In genomic region chr12:84698319-84699081, GRCm38 (mm10) we compare ENCODE assay signal across 7 mouse cellular contexts. TPM values are rescaled to one million over a fixed set of nuclear protein-coding genes. Genes with fewer than 3 reads are reported as not detected.
DNase-seq lines count a peak whose midpoint lies in the region; ATAC-seq and TF ChIP-seq lines count a peak whose summit lies in the region.

Syndig1l (minus strand) TSS chr12:84698831.

- H3K9me3 ChIP-seq in intestine, embryonic 16.5 days (ENCODE audit: control insufficient read depth, low read length): no peaks in the 10 kb centered on the region
- no peaks in the 10 kb centered on the region for H3K9me3 ChIP-seq in limb, embryonic 15.5 days
- H3K9me3 ChIP-seq in midbrain, embryonic 15.5 days: no peaks in the 10 kb centered on the region

- WGBS in intestine, embryonic 16.5 days: under 1% methylated on average over 75 of the region's 79 CpGs
- under 1% methylated on average over 66 of the region's 79 CpGs for WGBS in limb, embryonic 15.5 days
- WGBS in midbrain, embryonic 15.5 days: 2% methylated on average over 52 of the region's 79 CpGs

- H3K27ac ChIP-seq in cortical plate, adult 2 months (ENCODE audit: insufficient read depth, low read length): no peak within 1 kb of the TSS
- no peak within 1 kb of the TSS for H3K27ac ChIP-seq in intestine, embryonic 16.5 days (ENCODE audit: low read length)
- no peak within 1 kb of the TSS for H3K27ac ChIP-seq in limb, embryonic 15.5 days
- peak within 1 kb of the TSS; percentile 57; the same call in 1 of the 2 replicates for H3K27ac ChIP-seq in midbrain, embryonic 15.5 days

- peak; percentile 88 for ATAC-seq in intestine, embryonic 16.5 days
- peak; percentile 71 for ATAC-seq in limb, embryonic 15.5 days (ENCODE audit: insufficient number of reproducible peaks, low FRiP score, low TSS enrichment, low read depth)
- peak; percentile 78 for ATAC-seq in midbrain, embryonic 15.5 days (replicated peaks)

- H3K9ac ChIP-seq in intestine, embryonic 16.5 days (ENCODE audit: low read depth, low read length): no peak within 1 kb of the TSS
- H3K9ac ChIP-seq in limb, embryonic 15.5 days: no peak within 1 kb of the TSS
- H3K9ac ChIP-seq in midbrain, embryonic 15.5 days: peak within 1 kb of the TSS; percentile 68

- peaks cover 13% of the 10 kb centered on the region for H3K27me3 ChIP-seq in intestine, embryonic 16.5 days (replicated peaks; ENCODE audit: control insufficient read depth, insufficient read depth, low read length)
- H3K27me3 ChIP-seq in limb, embryonic 15.5 days: peaks cover 62% of the 10 kb centered on the region
- peaks cover 22% of the 10 kb centered on the region for H3K27me3 ChIP-seq in midbrain, embryonic 15.5 days (replicated peaks)

- H3K36me3 ChIP-seq in intestine, embryonic 16.5 days (ENCODE audit: control insufficient read depth, insufficient read depth, low read length): no peaks in the 10 kb centered on the region
- H3K36me3 ChIP-seq in limb, embryonic 15.5 days: no peaks in the 10 kb centered on the region
- H3K36me3 ChIP-seq in midbrain, embryonic 15.5 days (replicated peaks): no peaks in the 10 kb centered on the region

- no peak for TF ChIP-seq CTCF in cortical plate, adult 2 months (IDR thresholded peaks at IDR 0.05; ENCODE audit: extremely low read depth, insufficient read depth, low read length)

- intact Hi-C loops in gastrocnemius, postnatal 36 days (cut with DNase I): no loop called here

- H3K4me1 ChIP-seq in cortical plate, adult 2 months (ENCODE audit: control insufficient read depth, insufficient read depth, low read length): no peaks in the 10 kb centered on the region
- H3K4me1 ChIP-seq in intestine, embryonic 16.5 days (ENCODE audit: control insufficient read depth, insufficient read depth, low read length): no peaks in the 10 kb centered on the region
- H3K4me1 ChIP-seq in limb, embryonic 15.5 days: peaks cover 7% of the 10 kb centered on the region
- H3K4me1 ChIP-seq in midbrain, embryonic 15.5 days: peaks cover 12% of the 10 kb centered on the region; the same call in 1 of the 2 replicates

- H3K4me3 ChIP-seq in cortical plate, adult 2 months (ENCODE audit: insufficient read depth, low read length): peak within 1 kb of the TSS; percentile 25
- H3K4me3 ChIP-seq in intestine, embryonic 16.5 days (ENCODE audit: low read length): peak within 1 kb of the TSS; percentile 62
- H3K4me3 ChIP-seq in limb, embryonic 15.5 days: peak within 1 kb of the TSS; percentile 56
- peak within 1 kb of the TSS; percentile 74 for H3K4me3 ChIP-seq in midbrain, embryonic 15.5 days

- H3K4me2 ChIP-seq in intestine, embryonic 16.5 days (ENCODE audit: low read depth, low read length): peak within 1 kb of the TSS; percentile 98
- H3K4me2 ChIP-seq in limb, embryonic 15.5 days: peak within 1 kb of the TSS; percentile 97
- H3K4me2 ChIP-seq in midbrain, embryonic 15.5 days: peak within 1 kb of the TSS; percentile 78

- TF ChIP-seq POLR2A in cortical plate, adult 2 months (IDR thresholded peaks at IDR 0.05; ENCODE audit: extremely low read depth, insufficient read depth, low read length): no peak

- DNase-seq in adrenal gland, postnatal 25 days: peak; percentile 86
- DNase-seq in gastrocnemius, postnatal 36 days: peak; percentile 55 to 60
- peak; percentile 65 to 89 for DNase-seq in spleen, postnatal 4 days (ENCODE audit: low spot score in 2 of 2)

RNA-seq across cellular contexts. Expression of gene Syndig1l, which starts in this region (rescaled TPM):
- total RNA-seq in adrenal gland, postnatal 25 days (2021): not detected in 2 replicates
- polyA plus RNA-seq in cortical plate, adult 2 months (2012; rRNA removed): 3.2 and 29.8 TPM in 2 replicates
- total RNA-seq in gastrocnemius, postnatal 36 days (2021): not detected
- polyA plus RNA-seq in intestine, embryonic 16.5 days (2015; fragmentation: Nextera tagmentation; extraction: Ambion mirVana): 0.05 and 0.07 TPM in 2 replicates
- not detected in 2 replicates for polyA plus RNA-seq in limb, embryonic 15.5 days (2015; fragmentation: Nextera tagmentation; extraction: Ambion mirVana)
- 12.9 and 14.5 TPM in 2 replicates for polyA plus RNA-seq in midbrain, embryonic 15.5 days (2015; fragmentation: Nextera tagmentation; extraction: Ambion mirVana)

Comparison
In these comparisons a context has a peak if more than half of its experiments do, and no peak if none do; other contexts are left out.
1. Peak in DNase-seq in adrenal gland, postnatal 25 days; RNA of the gene not detected or under 1 TPM.
2. Peak in DNase-seq in gastrocnemius, postnatal 36 days; RNA of the gene not detected or under 1 TPM.
3. Peak in ATAC-seq, H3K4me3 ChIP-seq and H3K4me2 ChIP-seq in intestine, embryonic 16.5 days; RNA of the gene not detected or under 1 TPM.
4. Peak in ATAC-seq, H3K4me3 ChIP-seq and H3K4me2 ChIP-seq in limb, embryonic 15.5 days; RNA of the gene not detected or under 1 TPM.